Mouse (Mus musculus) kidney, adult 2 months (tissue): ENCODE results near the gene Szt2.

Source experiments
- CTCF ChIP-seq: fragments of 200-500 bp; conservative IDR thresholded peaks from 2 replicates; pipeline ENCODE4 v1.5.1; 2011; ENCODE audit warnings: low read depth, mild to moderate bottlenecking, control low read depth, low read length, moderate library complexity, mixed read lengths; ENCODE audit not compliant: insufficient read depth, insufficient read length
- POLR2A ChIP-seq: fragments of 200-500 bp; IDR thresholded peaks from one replicate; pipeline ENCODE4 v1.6.1; 2011; ENCODE audit warnings: low read depth, low read length, control low read depth

DNA sequence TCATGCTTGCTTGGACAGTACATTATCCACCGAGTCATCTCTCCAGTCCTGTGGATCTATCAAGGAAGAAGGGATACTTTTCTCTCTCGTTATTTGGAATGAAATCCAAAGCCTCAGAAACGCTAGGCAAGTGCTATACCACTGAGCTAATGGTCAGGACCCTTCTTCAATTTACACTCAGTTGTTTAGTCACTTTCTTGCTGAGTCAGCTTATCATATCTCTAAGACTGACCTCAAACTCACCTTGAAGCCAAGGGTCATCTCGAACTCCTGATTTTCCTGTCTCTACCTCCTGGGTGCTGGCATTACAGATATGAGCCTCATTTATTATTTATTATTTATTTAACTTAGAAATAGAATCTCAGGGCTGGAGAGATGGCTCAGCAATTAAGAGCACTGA is 92.4 kb downstream of the Szt2 start:
- TF ChIP-seq CTCF, result no peak
- TF ChIP-seq POLR2A, result no peak
